Mouse (Mus musculus) forebrain, embryonic 14.5 days (tissue): ENCODE data around the gene Zfp598. TPM values are rescaled to one million over a fixed set of nuclear protein-coding genes. Genes with fewer than 3 reads are reported as not detected.

Source experiments
- ATAC-seq: fragments of 200-750 bp; cut with Nextera tagmentation; 2 replicates; pipeline ENCODE4 v1.8.0; 2017; ENCODE audit warnings: mild to moderate bottlenecking, moderate library complexity
- DNase-seq: peaks from one replicate; pipeline ENCODE4 v3.0.0-alpha.2; 2015; ENCODE audit warnings: low spot score
- H3K27ac ChIP-seq: fragments of 300-500 bp; sonication (generic); 2 replicates; pipeline ENCODE4 v1.5.1; 2014; ENCODE audit warnings: low read depth, mild to moderate bottlenecking, control low read depth, low read length, moderate library complexity
- H3K27me3 ChIP-seq: fragments of 300-500 bp; sonication (generic); replicated peaks from 2 replicates; pipeline ENCODE4 v1.6.1; 2014; ENCODE audit warnings: low read length, control low read depth, mixed read lengths; ENCODE audit not compliant: control insufficient read depth, insufficient read depth
- H3K36me3 ChIP-seq: fragments of 300-500 bp; sonication (generic); 2 replicates; pipeline ENCODE4 v1.6.1; 2014; ENCODE audit warnings: low read length, control low read depth; ENCODE audit not compliant: control insufficient read depth, insufficient read depth
- H3K4me1 ChIP-seq: fragments of 300-500 bp; sonication (generic); 2 replicates; pipeline ENCODE4 v1.6.1; 2014; ENCODE audit warnings: antibody characterized with exemption, low read length, control low read depth; ENCODE audit not compliant: control insufficient read depth, insufficient read depth
- H3K4me2 ChIP-seq: fragments of 300-500 bp; sonication (generic); 2 replicates; pipeline ENCODE4 v1.6.1; 2014; ENCODE audit warnings: mild to moderate bottlenecking, control low read depth, low read length
- H3K4me3 ChIP-seq: fragments of 300-500 bp; sonication (generic); 2 replicates; pipeline ENCODE4 v1.5.1; 2014; ENCODE audit warnings: low read depth, low read length, control low read depth
- H3K9ac ChIP-seq: fragments of 300-500 bp; sonication (generic); 2 replicates; pipeline ENCODE4 v1.6.1; 2014; ENCODE audit warnings: mild to moderate bottlenecking, low read length, control low read depth, moderate library complexity
- H3K9me3 ChIP-seq: fragments of 300-500 bp; sonication (generic); replicated peaks from 2 replicates; pipeline ENCODE4 v1.6.1; 2016; ENCODE audit warnings: low read length, control low read depth, mixed read lengths; ENCODE audit not compliant: control insufficient read depth
- WGBS: fragments of 180-500 bp; shearing (Covaris S2); extraction: QIAGEN DNeasy Blood & Tissue Kit; methylation state at CpG from one replicate; pipeline ENCODE4 v1.1.7; 2014; 5-methylcytosine and 5-hydroxymethylcytosine counted together
- polyA plus RNA-seq: library from polyadenylated mRNA; unstranded; fragments of >200 nt; fragmentation: Nextera tagmentation; extraction: Ambion mirVana; gene quantifications from 2 replicates; pipeline ENCODE4 v1.2.1, GENCODE M21; 2014

Zfp598 gene
- polyA plus RNA-seq: 14.9 and 19.7 TPM in 2 replicates

GRCm38 (mm10) chr17:24669545-24670245 is at the start of gene Zfp598:
TSS of gene Zfp598 (plus strand) at chr17:24669687.
- DNase-seq: peak; percentile 97
- WGBS: under 1% methylated on average over 78 of the region's 80 CpGs
- H3K36me3 ChIP-seq: no peaks in the 10 kb centered on the region
- H3K4me2 ChIP-seq: peak within 1 kb of the TSS; percentile 84
- peak; percentile 100 for ATAC-seq
- peak within 1 kb of the TSS; percentile 96 for H3K4me3 ChIP-seq
- peaks cover 18% of the 10 kb centered on the region for H3K4me1 ChIP-seq
- H3K27ac ChIP-seq: peak within 1 kb of the TSS; percentile 76
- H3K27me3 ChIP-seq: no peaks in the 10 kb centered on the region
- peak within 1 kb of the TSS; percentile 96 for H3K9ac ChIP-seq
- H3K9me3 ChIP-seq: no peaks in the 10 kb centered on the region

GRCm38 (mm10) chr17:24625472-24625871 is 44.0 kb upstream of the Zfp598 start:
- Histone ChIP-seq H3K4me3 (no peak overlapping the region), H3K4me1 (no peaks in the 10 kb centered on the region), H3K9ac (no peak overlapping the region), H3K9me3 (no peaks in the 10 kb centered on the region), H3K36me3 (peaks cover 95% of the 10 kb centered on the region), H3K27me3 (no peaks in the 10 kb centered on the region), H3K27ac (no peak overlapping the region), H3K4me2 (no peak overlapping the region)
- WGBS: 93% methylated on average over 8 of the region's 8 CpGs
- ATAC-seq (no peak), DNase-seq (no peak)

- Histone ChIP-seq H3K36me3 (peaks cover 66% of the 10 kb centered on the region), H3K9ac (no peak overlapping the region; the same call in 1 of the 2 replicates), H3K4me2 (no peak overlapping the region), H3K4me1 (peaks cover 11% of the 10 kb centered on the region; the same call in 1 of the 2 replicates), H3K27ac (no peak overlapping the region), H3K4me3 (no peak overlapping the region), H3K9me3 (no peaks in the 10 kb centered on the region), H3K27me3 (no peaks in the 10 kb centered on the region)
- peak; percentile 67 for DNase-seq
- WGBS: 49% methylated on average over 5 of the region's 5 CpGs
- ATAC-seq: no peak
Observed at GRCm38 (mm10) chr17:24628646-24629045, 40.8 kb upstream of the Zfp598 start.

- Histone ChIP-seq H3K4me2 (no peak overlapping the region), H3K27ac (no peak overlapping the region), H3K27me3 (no peaks in the 10 kb centered on the region), H3K4me3 (no peak overlapping the region), H3K4me1 (peaks cover 11% of the 10 kb centered on the region; the same call in 1 of the 2 replicates), H3K9me3 (no peaks in the 10 kb centered on the region), H3K36me3 (peaks cover 53% of the 10 kb centered on the region), H3K9ac (no peak overlapping the region)
- DNase-seq (no peak), ATAC-seq (no peak)
- WGBS: 88% methylated on average over 14 of the region's 14 CpGs
Observed at GRCm38 (mm10) chr17:24630072-24630471, 39.4 kb upstream of the Zfp598 start.

GRCm38 (mm10) chr17:24632167-24632812 is 37.2 kb upstream of the Zfp598 start, which contains the start of the genes Tsc2 and Nthl1:
TSS of gene Tsc2 (minus strand) at chr17:24632630.
TSS of gene Nthl1 (plus strand) at chr17:24632680.
- Histone ChIP-seq H3K4me3 (peak within 1 kb of the TSS; percentile 69), H3K36me3 (peaks cover 32% of the 10 kb centered on the region), H3K27me3 (no peaks in the 10 kb centered on the region), H3K4me2 (peak within 1 kb of the TSS; percentile 82), H3K4me1 (peaks cover 11% of the 10 kb centered on the region; the same call in 1 of the 2 replicates), H3K9ac (peak within 1 kb of the TSS; percentile 76), H3K27ac (peak within 1 kb of the TSS; percentile 75; the same call in 1 of the 2 replicates), H3K9me3 (no peaks in the 10 kb centered on the region)
- WGBS: 2% methylated on average over 51 of the region's 51 CpGs
- peak; percentile 95 for DNase-seq
- peak; percentile 92 for ATAC-seq

GRCm38 (mm10) chr17:24632813-24633449 is 36.6 kb upstream of the Zfp598 start:
- H3K4me3 ChIP-seq: peak overlapping the region; percentile 69
- peak; percentile 28 for DNase-seq
- H3K36me3 ChIP-seq: peaks cover 25% of the 10 kb centered on the region
- H3K27me3 ChIP-seq: no peaks in the 10 kb centered on the region
- WGBS: 12% methylated on average over 22 of the region's 22 CpGs
- H3K27ac ChIP-seq: peak overlapping the region; percentile 75; the same call in 1 of the 2 replicates
- ATAC-seq: peak; percentile 42
- no peaks in the 10 kb centered on the region for H3K9me3 ChIP-seq
- peak overlapping the region; percentile 82 for H3K4me2 ChIP-seq
- H3K4me1 ChIP-seq: peaks cover 11% of the 10 kb centered on the region; the same call in 1 of the 2 replicates
- peak overlapping the region; percentile 76 for H3K9ac ChIP-seq

- peaks cover 18% of the 10 kb centered on the region for H3K36me3 ChIP-seq
- peaks cover 11% of the 10 kb centered on the region; the same call in 1 of the 2 replicates for H3K4me1 ChIP-seq
- WGBS: 96% methylated on average over 11 of the region's 11 CpGs
- no peaks in the 10 kb centered on the region for H3K9me3 ChIP-seq
- DNase-seq: no peak
- H3K27me3 ChIP-seq: no peaks in the 10 kb centered on the region
- no peak for ATAC-seq
- H3K27ac ChIP-seq: no peak overlapping the region
- H3K9ac ChIP-seq: no peak overlapping the region
- no peak overlapping the region for H3K4me2 ChIP-seq
- H3K4me3 ChIP-seq: no peak overlapping the region
Observed at GRCm38 (mm10) chr17:24633831-24634230, 35.7 kb upstream of the Zfp598 start.

- ATAC-seq: no peak
- no peaks in the 10 kb centered on the region for H3K9me3 ChIP-seq
- H3K9ac ChIP-seq: no peak overlapping the region
- no peak overlapping the region for H3K4me3 ChIP-seq
- no peak for DNase-seq
- H3K36me3 ChIP-seq: peaks cover 8% of the 10 kb centered on the region
- no peaks in the 10 kb centered on the region for H3K27me3 ChIP-seq
- peaks cover 11% of the 10 kb centered on the region; the same call in 1 of the 2 replicates for H3K4me1 ChIP-seq
- WGBS: 88% methylated on average over 4 of the region's 4 CpGs
- no peak overlapping the region for H3K27ac ChIP-seq
- no peak overlapping the region for H3K4me2 ChIP-seq
Observed at GRCm38 (mm10) chr17:24635024-24635423, 34.5 kb upstream of the Zfp598 start.
